Mouse (Mus musculus) frontal cortex, postnatal 10 days (tissue): ENCODE data around the gene Boll.

Experiments used
- DNase-seq, 2 experiments: peaks; one replicate each; pipeline ENCODE4 v3.0.0; 2022; ENCODE audit warnings: low spot score in 2 of 2, mixed read lengths in 1 of 2

Gene Boll

GRCm38 (mm10) chr1:55238496-55238895 is 124.8 kb downstream of the Boll start:
- no peak for DNase-seq

GRCm38 (mm10) chr1:55237643-55238161 is 125.6 kb downstream of the Boll start:
- no peak for DNase-seq

- DNase-seq, result peak; percentile 91 to 96
These were observed 126.2 kb downstream of the Boll start, which contains the start of gene Mars2 for GRCm38 (mm10) chr1:55236890-55237642. Gene Mars2, plus strand, starts transcription at chr1:55237177.

GRCm38 (mm10) chr1:55236487-55236886 is 126.8 kb downstream of the Boll start:
- no peak for DNase-seq

GRCm38 (mm10) chr1:55234910-55235520 is 128.3 kb downstream of the Boll start:
- no peak for DNase-seq

- no peak for DNase-seq
These were observed 134.9 kb downstream of the Boll start for GRCm38 (mm10) chr1:55228256-55228884.

GRCm38 (mm10) chr1:55227376-55227775 is 135.9 kb downstream of the Boll start:
- no peak for DNase-seq

GRCm38 (mm10) chr1:55226011-55226857 is 137.0 kb downstream of the Boll start, which contains the start of gene Rftn2:
Gene Rftn2, minus strand, starts transcription at chr1:55226782.
- DNase-seq, result no peak

- no peak for DNase-seq
These were observed 137.9 kb downstream of the Boll start for GRCm38 (mm10) chr1:55225398-55225797.

GRCm38 (mm10) chr1:55224111-55224510 is 139.2 kb downstream of the Boll start:
- DNase-seq, result no peak

GRCm38 (mm10) chr1:55223026-55223425 is 140.2 kb downstream of the Boll start:
- DNase-seq, result no peak

GRCm38 (mm10) chr1:55221352-55221751 is 141.9 kb downstream of the Boll start:
- no peak for DNase-seq

GRCm38 (mm10) chr1:55217191-55217590 is 146.1 kb downstream of the Boll start:
- DNase-seq, result no peak

GRCm38 (mm10) chr1:55215185-55215813 is 148.0 kb downstream of the Boll start:
- no peak for DNase-seq

- no peak for DNase-seq
These were observed 149.3 kb downstream of the Boll start for GRCm38 (mm10) chr1:55213936-55214335.

- DNase-seq, result no peak
These were observed 149.8 kb downstream of the Boll start for GRCm38 (mm10) chr1:55213475-55213874.

GRCm38 (mm10) chr1:55212771-55213170 is 150.5 kb downstream of the Boll start:
- DNase-seq, result no peak

GRCm38 (mm10) chr1:55211081-55211480 is 152.2 kb downstream of the Boll start:
- no peak for DNase-seq

GRCm38 (mm10) chr1:55210202-55210965 is 152.9 kb downstream of the Boll start:
- DNase-seq, result no peak

GRCm38 (mm10) chr1:55208500-55209140 is 154.6 kb downstream of the Boll start:
- DNase-seq, result no peak
